Mouse (Mus musculus) mouse embryonic stem cell (cell line): Measurements from ENCODE around the gene Igfbp2.

Experiments used
- in situ Hi-C, 2 experiments: fragments of 300-500 bp; cut with MboI; formaldehyde crosslinking; loops; 1 replicate in 1 of 2; 3 replicates in 1 of 2; pipeline ENCODE4 v1.14.3; 2019 to 2020; ENCODE audit warnings: low sequenced_read_pairs in 2 of 2, low pct_unique_long_range_greater_than_20kb in 1 of 2, mixed read lengths in 1 of 2; ENCODE audit not compliant: unreplicated experiment in 1 of 2

The Igfbp2 gene

GRCm38 (mm10) chr1:72813089-72813638, 11.1 kb upstream of the Igfbp2 start:
- in situ Hi-C loops = no loop called here

DNA sequence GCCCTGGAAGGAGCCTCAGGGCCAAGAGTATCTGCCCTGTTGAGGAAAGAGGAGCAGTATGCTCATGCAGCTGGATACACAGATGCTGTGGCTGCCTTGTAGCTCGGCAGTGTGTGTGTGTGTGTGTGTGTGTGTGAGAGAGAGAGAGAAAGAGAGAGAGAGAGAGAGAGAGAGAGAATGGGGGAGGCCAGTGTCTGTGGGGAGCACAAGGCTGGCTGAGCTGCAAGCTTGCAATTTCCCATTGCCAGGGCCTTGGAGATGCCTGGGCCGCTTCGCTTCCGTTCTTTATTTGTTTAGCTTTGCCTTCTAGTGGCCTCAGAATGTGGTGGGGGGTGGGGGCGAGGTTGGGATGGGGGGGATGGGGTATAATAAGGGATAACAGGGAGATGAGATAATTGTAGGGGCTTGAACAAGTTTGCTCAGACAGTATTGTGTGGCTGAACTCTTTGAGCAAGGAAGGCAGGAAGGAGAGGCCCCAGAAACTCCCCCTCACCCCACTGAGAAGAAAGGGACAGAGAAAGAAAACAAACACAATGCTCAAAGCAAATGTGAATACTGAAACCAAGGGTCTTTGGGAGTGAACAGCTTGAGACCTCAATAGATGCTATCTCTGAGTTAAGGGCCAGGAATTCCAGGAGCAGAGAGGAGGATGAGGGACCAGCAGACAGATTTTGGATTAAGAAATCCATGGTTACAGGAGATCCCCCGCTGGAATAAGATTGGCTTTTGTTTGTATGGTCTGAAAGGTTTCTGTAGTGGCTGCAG, 10.5 kb upstream of the Igfbp2 start:
- in situ Hi-C loops = no loop called here

DNA sequence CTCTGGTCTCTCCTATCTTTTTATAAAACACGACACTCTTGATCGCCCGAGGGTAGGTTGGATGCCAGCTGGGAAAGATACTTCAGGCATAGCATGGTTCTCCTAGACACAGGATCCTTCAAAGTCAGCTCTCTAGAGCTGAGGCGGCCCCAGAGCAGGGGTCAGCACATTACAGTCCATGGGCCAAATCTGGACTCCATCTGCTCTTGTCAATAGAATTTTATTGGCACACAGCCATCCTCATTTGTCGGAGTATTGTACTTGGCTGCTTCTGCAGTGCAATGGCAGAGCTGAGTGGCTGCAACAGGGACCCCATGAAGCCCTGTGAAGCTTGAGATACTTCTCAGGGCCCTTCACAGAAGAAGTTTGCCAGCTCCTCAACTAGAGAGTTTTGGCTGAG, 9.1 kb upstream of the Igfbp2 start:
- in situ Hi-C loops = no loop called here

DNA sequence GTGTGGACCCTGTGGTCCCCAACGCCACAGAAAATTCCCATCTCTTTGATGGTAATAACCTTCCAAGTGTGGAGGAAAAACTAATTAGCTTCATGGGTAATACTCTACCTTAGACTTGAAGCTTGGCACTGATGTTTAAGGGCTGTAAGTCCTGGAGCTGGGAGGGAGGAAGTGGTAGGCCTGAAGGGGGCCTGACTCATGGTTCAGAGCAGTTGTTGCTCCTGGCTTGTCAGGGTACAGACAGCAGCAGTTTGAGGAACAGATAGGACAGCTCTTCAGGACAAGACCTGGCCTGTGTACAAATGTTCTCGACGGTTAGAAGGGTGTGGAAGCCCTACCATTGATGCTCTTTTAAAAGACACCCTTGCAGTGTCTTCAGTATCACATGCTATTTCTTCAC, 8.7 kb upstream of the Igfbp2 start:
- in situ Hi-C loops = no loop called here

- in situ Hi-C loops = no loop called here
These were observed 4.3 kb upstream of the Igfbp2 start for GRCm38 (mm10) chr1:72819995-72820394.

DNA sequence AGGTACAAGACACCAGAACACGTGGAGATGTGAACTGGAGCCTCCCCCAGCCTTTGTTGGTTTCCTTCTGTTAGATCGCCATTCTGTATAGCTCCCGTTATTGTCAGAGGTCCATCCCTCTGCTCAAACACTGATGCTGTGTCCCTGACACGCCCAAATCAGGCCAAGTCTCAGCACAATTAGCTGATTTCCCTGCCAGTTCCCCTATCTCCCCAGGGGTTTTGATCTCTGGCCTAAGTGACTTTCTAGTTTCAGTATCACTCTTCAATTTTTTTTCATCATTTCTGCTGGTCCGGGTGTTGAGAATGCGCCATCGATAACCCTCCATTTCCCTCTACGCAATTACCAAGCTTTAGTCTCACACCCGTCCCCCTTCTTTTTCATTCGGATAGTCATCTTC, 1.4 kb upstream of the Igfbp2 start:
- in situ Hi-C loops = no loop called here

GRCm38 (mm10) chr1:72824707-72825101, 401 bp downstream of the Igfbp2 start:
- in situ Hi-C loops = no loop called here

DNA sequence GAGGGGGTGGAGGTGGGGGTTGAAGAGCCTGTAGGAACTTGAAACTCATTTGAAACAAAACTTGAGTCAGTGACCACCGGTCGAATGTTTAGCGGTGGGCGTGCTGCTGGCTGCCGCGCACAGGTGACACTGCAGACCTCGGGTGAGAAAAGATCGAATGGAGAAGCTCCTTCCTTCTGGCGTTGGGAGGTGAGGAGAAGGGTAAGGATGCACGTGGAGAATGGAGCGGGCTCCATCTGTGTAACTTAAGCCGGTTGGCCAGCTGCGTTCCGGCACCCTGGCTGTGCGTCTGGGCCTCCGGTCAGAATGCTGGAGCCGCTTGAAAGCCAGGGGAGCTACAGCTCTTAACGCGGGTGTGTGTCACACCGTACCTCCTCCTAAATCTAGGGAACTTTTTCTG, 983 bp downstream of the Igfbp2 start:
- in situ Hi-C loops = no loop called here

DNA sequence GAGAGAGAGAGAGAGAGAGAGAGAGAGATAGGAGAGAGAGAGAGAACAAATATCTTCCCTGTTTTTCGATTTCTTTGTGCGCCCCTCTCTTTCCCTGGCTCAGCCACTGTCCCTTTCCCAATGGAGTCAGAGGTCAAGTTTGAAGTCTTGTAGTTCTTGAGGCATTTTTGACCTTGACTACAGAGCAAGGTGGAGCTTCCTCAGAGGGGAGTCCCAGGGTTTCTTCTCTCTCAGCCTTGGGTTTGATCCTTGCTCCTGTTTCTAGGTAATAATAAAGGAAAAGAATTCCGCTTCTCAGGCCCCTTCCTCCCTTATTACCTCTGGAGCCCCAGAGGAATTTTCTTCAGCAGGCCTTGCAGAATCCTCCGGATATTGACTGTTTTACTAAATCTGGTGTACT, 1.6 kb downstream of the Igfbp2 start:
- in situ Hi-C loops = no loop called here

- in situ Hi-C loops = no loop called here
These were observed 2.1 kb downstream of the Igfbp2 start for GRCm38 (mm10) chr1:72826446-72826845.

GRCm38 (mm10) chr1:72826931-72827330, 2.6 kb downstream of the Igfbp2 start:
- in situ Hi-C loops = no loop called here

GRCm38 (mm10) chr1:72827411-72828315, 3.4 kb downstream of the Igfbp2 start:
- in situ Hi-C loops = no loop called here

DNA sequence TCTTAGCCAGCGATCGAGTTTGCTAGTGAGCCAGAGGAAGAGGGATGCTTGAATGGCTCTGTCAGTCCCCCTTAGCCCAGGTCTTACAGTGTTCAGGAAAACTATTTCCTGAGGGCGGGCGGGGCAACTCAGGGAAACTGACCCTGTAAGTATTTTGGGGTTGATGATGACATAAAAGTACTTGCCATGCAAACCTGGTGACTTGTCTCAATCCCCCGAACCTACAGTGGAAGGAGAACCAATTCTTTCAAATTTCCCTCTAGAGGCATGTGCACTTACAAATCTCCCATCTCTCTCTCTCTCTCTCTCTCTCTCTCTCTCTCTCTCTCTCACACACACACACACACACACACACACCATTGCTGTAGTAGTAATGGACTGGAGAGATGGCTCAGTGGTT, 4.5 kb downstream of the Igfbp2 start:
- in situ Hi-C loops = no loop called here

DNA sequence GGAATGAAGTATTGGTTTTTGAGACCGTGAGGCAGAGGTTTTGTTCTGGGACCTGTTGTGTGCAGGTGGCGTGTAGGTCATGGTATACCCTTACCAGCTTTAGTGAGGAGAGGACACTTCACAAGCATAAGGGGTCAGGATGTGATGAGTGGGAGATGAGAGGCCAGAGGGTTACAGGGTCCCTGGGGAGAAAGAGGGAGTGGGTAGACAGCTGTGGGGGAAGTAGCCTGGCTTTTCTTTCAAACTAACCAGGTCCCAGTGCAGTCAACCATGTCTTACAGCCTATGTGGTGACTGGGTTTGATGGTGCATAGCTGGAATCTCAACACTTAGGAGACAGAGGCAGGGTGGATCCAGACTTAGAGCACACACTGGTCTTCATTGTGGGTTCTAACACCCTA, 6.2 kb downstream of the Igfbp2 start:
- in situ Hi-C loops = no loop called here

DNA sequence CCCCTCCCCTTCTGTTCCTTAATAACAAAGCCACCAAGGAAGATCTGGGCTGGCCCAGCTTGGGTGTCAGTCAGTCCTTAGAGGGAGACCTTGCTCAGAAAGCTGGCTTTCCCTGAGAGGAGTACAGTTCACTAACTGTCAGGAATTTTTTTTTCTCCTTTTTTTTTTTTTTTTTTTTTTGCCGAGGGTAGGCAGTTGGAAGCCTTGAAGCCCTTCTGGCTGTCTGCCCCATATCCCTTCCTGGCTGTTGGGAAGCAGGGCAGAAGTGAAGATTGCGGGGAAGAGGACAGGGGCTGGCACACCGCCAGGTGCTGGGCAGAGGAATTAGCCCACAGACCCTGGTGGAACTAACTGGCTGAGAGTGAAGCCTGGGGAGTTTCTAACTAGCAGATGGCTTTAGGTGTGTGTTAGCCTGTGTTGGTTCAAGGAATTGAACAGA, 8.4 kb downstream of the Igfbp2 start:
- in situ Hi-C loops = no loop called here

GRCm38 (mm10) chr1:72833563-72833962, 9.3 kb downstream of the Igfbp2 start:
- in situ Hi-C loops = no loop called here

- in situ Hi-C loops = no loop called here
These were observed 15.1 kb downstream of the Igfbp2 start for GRCm38 (mm10) chr1:72839356-72839755.

DNA sequence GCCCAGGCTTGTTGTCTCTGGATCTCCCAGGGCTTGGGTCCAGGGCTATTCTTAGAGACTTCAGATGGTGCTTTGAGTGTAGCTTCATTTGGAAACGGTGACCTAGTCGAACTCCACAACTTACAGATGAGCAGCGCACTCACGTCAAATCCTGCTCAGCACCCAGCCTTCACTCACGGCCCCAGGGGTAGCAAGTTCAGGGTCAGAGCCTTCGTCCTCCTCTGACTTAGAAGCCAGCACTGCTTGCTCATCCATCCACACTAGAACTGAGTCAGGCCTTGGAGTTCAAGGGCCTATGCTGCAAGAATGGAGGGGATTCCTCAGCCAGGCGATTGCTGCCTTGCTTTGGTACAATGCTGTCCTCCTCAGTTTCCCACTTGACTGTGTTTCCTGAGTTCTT, 15.5 kb downstream of the Igfbp2 start:
- in situ Hi-C loops = no loop called here

GRCm38 (mm10) chr1:72842666-72843459, 18.6 kb downstream of the Igfbp2 start:
- in situ Hi-C loops = no loop called here
